Mouse (Mus musculus) limb, embryonic 10.5 days (tissue): Measurements from ENCODE around the gene Rgs7bp. TPM values are rescaled to one million over a fixed set of nuclear protein-coding genes. Genes with fewer than 3 reads are reported as not detected.

Experiments
- DNase-seq: peaks from one replicate; pipeline ENCODE4 v3.0.0-alpha.2; 2017; ENCODE audit warnings: low spot score
- H3K27ac ChIP-seq: fragments of 300-500 bp; sonication (generic); 2 replicates; pipeline ENCODE4 v1.5.1; 2016; ENCODE audit warnings: mild to moderate bottlenecking
- H3K27me3 ChIP-seq: fragments of 300-500 bp; sonication (generic); 2 replicates; pipeline ENCODE4 v1.6.1; 2016; ENCODE audit warnings: low read depth, mild to moderate bottlenecking; ENCODE audit not compliant: poor library complexity, severe bottlenecking
- H3K36me3 ChIP-seq: fragments of 300-500 bp; sonication (generic); 2 replicates; pipeline ENCODE4 v1.6.1; 2016; ENCODE audit warnings: mild to moderate bottlenecking, moderate library complexity
- H3K4me1 ChIP-seq: fragments of 300-500 bp; sonication (generic); 2 replicates; pipeline ENCODE4 v1.6.1; 2016
- H3K4me3 ChIP-seq: fragments of 300-500 bp; sonication (generic); 2 replicates; pipeline ENCODE4 v1.5.1; 2016; ENCODE audit warnings: mild to moderate bottlenecking, moderate library complexity
- H3K9me3 ChIP-seq: fragments of 300-500 bp; sonication (generic); replicated peaks from 2 replicates; pipeline ENCODE4 v1.6.1; 2016; ENCODE audit warnings: mild to moderate bottlenecking
- WGBS: fragments of 180-500 bp; shearing (Covaris S2); methylation state at CpG from one replicate; pipeline ENCODE4 v1.1.7; 2016; 5-methylcytosine and 5-hydroxymethylcytosine counted together
- polyA plus RNA-seq: library from polyadenylated mRNA; unstranded; fragments of >200 nt; fragmentation: Nextera tagmentation; extraction: Ambion mirVana; gene quantifications from 2 replicates; pipeline ENCODE4 v1.2.1, GENCODE M21; 2016

Rgs7bp gene
- 0.21 and 0.24 TPM in 2 replicates for polyA plus RNA-seq

- peaks cover 53% of the 10 kb centered on the region for H3K27me3 ChIP-seq
- H3K27ac ChIP-seq: peak within 1 kb of the TSS; percentile 70
- peaks cover 16% of the 10 kb centered on the region for H3K4me1 ChIP-seq
Measured at GRCm38 (mm10) chr13:105054181-105054940, at the start of gene Rgs7bp. Rgs7bp (minus strand) TSS chr13:105054930.

GRCm38 (mm10) chr13:105104385-105104784, 49.7 kb upstream of the Rgs7bp start:
- DNase-seq: no peak
- WGBS: 80% methylated on average over 2 of the region's 2 CpGs
- no peaks in the 10 kb centered on the region for H3K9me3 ChIP-seq

More at GRCm38 (mm10) chr13:105054181-105054940, at the start of gene Rgs7bp:
- peak; percentile 82 for DNase-seq
- Histone ChIP-seq H3K4me3 (peak within 1 kb of the TSS; percentile 70), H3K9me3 (no peaks in the 10 kb centered on the region), H3K36me3 (no peaks in the 10 kb centered on the region)
- WGBS: under 1% methylated on average over 73 of the region's 75 CpGs

DNA sequence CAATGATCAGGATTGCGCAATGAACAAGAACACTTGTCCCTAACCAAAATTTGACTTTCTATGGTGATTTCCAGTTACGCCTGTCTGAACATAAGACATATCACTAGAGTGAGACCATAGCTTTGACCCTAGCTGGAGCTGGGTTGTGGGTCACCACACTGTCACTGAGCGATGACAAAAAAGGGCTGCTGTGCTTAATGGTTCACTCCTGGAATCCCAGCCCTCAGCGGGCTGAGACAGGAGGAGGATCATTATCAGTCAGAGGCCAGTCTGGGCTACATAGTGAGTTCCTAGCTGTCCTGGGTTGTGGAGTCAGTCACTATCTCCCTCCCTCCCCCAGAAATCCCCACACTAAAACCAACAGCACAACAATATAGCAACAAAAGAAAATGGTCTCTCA, 46.0 kb upstream of the Rgs7bp start:
- H3K9me3 ChIP-seq: no peaks in the 10 kb centered on the region
- WGBS: 80% methylated on average over 4 of the region's 4 CpGs

More at GRCm38 (mm10) chr13:105104385-105104784, 49.7 kb upstream of the Rgs7bp start:
- Histone ChIP-seq H3K27me3 (no peaks in the 10 kb centered on the region), H3K27ac (no peak overlapping the region), H3K36me3 (no peaks in the 10 kb centered on the region), H3K4me1 (no peaks in the 10 kb centered on the region), H3K4me3 (no peak overlapping the region)

DNA sequence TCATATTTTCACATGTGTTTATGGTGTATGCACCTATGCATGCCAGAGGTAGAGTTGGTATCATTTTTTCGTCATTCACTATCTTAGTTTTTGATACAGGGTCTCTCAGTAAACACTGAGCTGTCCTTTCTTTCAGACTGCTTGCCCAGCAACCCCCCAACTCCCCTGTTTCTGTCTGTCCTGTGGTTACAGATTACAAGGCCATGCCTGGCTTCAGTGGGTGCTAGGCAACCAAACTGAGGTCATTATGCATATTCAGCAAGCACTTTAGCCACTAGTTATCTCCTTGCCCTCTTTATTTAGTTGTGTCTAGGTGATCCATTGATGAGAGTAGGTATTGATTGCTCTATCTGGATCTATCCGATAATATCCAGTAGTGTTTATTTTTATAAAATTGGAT, 41.6 kb upstream of the Rgs7bp start:
- H3K4me1 ChIP-seq: no peaks in the 10 kb centered on the region
- H3K36me3 ChIP-seq: no peaks in the 10 kb centered on the region
- H3K9me3 ChIP-seq: no peaks in the 10 kb centered on the region
- no peaks in the 10 kb centered on the region for H3K27me3 ChIP-seq
- no peak for DNase-seq
- H3K27ac ChIP-seq: no peak overlapping the region
- H3K4me3 ChIP-seq: no peak overlapping the region
- WGBS: 82% methylated on average over 2 of the region's 2 CpGs

More for the DNA sequence above, 46.0 kb upstream of the Rgs7bp start:
- Histone ChIP-seq H3K4me3 (no peak overlapping the region), H3K36me3 (no peaks in the 10 kb centered on the region), H3K27ac (no peak overlapping the region), H3K4me1 (no peaks in the 10 kb centered on the region), H3K27me3 (no peaks in the 10 kb centered on the region)
- DNase-seq: no peak

- 90% methylated on average over 3 of the region's 3 CpGs for WGBS
- Histone ChIP-seq H3K27me3 (no peaks in the 10 kb centered on the region), H3K9me3 (no peaks in the 10 kb centered on the region), H3K4me1 (no peaks in the 10 kb centered on the region), H3K36me3 (no peaks in the 10 kb centered on the region), H3K4me3 (no peak overlapping the region), H3K27ac (no peak overlapping the region)
- DNase-seq: no peak
Measured at GRCm38 (mm10) chr13:105089276-105089675, 34.5 kb upstream of the Rgs7bp start.

- no peak for DNase-seq
- Histone ChIP-seq H3K4me3 (no peak within 1 kb of the TSS), H3K27me3 (no peaks in the 10 kb centered on the region), H3K36me3 (no peaks in the 10 kb centered on the region), H3K9me3 (no peaks in the 10 kb centered on the region), H3K4me1 (no peaks in the 10 kb centered on the region), H3K27ac (no peak within 1 kb of the TSS)
- WGBS: 89% methylated on average over 10 of the region's 10 CpGs
Measured at GRCm38 (mm10) chr13:105081862-105082261, 27.1 kb upstream of the Rgs7bp start, which contains the start of gene 4933425L06Rik. 4933425L06Rik (plus strand) TSS chr13:105082122.

DNA sequence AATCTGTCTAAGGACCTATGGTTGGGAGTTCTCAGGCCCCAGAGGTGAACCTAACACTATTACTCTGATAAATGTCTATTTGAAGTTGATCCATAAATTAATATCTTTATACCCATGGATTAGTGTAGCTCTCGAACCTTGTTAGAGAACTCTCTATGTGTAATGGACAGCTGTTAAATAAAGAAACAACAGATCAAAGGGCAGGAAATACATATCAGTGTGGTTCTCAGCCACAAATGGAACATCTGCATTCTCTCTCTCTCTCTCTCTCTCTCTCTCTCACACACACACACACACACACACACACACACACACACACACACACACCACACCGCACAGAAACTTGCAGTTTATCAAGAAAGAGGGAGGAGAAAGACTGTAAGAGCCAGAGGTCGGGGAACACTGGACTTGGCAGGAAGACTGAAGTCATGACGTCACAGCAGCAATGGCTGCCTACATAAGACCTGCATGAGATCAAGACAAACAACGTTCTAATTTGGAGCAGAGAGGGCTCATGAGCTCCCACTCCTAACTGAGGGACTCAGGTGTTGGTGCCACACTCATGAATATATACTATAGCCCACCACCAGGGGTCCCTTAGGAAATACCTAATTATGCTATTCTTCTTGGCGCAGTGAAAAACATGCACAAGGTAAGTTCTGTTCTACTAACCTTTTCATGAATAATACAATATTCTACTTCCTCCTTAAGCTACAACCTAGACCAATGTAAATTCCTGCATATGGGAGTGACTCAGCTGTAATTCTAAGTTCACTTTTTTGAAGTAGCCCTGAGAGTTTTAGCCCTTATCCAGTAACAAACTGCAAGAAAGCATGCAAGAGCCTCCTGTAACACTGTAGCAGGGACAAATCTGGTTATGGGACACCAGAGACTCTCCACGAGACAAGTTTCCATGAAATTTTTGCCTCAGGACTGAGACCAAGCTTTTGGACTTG, 12.4 kb upstream of the Rgs7bp start:
- Histone ChIP-seq H3K36me3 (no peaks in the 10 kb centered on the region), H3K27ac (no peak overlapping the region), H3K4me3 (no peak overlapping the region), H3K4me1 (no peaks in the 10 kb centered on the region), H3K9me3 (no peaks in the 10 kb centered on the region), H3K27me3 (no peaks in the 10 kb centered on the region)
- WGBS: 81% methylated on average over 7 of the region's 7 CpGs
- DNase-seq: no peak

DNA sequence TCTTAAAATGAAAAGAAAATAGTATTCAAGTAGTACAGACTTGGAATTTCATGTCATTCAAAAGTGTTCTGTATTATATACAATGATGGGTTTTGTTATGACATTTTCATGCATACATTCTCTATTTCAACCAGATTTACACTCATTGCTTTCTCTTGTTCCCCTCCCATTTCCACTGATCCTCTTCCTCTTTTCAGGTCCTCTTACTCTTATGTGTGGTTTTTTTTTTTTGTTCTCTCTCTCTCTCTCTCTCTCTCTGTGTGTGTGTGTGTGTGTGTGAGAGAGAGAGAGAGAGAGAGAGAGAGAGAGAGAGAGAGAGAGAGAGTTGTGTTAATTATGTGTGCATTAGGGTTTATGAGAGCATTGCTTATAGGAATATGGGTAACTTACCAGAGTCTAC, 11.4 kb upstream of the Rgs7bp start:
- Histone ChIP-seq H3K9me3 (no peaks in the 10 kb centered on the region), H3K36me3 (no peaks in the 10 kb centered on the region), H3K27ac (no peak overlapping the region), H3K4me3 (no peak overlapping the region), H3K4me1 (no peaks in the 10 kb centered on the region), H3K27me3 (no peaks in the 10 kb centered on the region)
- no peak for DNase-seq

DNA sequence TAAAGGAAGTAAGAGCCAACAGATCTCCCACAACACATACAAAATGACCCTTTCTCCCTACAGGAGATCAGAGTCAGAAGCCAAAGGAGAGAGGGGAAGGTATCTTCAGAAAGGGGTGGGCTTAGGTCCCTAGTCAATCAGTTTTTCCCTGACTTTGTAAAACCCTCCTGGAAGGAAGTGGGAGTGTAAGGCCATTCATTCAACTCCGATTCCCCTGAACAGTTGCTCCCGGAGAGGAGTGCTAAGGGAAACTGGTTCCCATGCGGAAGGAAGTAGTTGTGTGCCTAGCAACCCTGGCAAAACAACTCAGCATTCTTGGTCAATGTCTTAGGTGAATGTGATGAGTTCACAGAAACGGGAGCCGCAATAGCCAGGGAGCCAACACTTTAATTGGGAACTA, 644 bp upstream of the Rgs7bp start:
- no peak overlapping the region for H3K27ac ChIP-seq
- no peak for DNase-seq

GRCm38 (mm10) chr13:105054941-105055309, 195 bp upstream of the Rgs7bp start:
- no peak overlapping the region for H3K27ac ChIP-seq
- DNase-seq: peak; percentile 38

More for the DNA sequence above, 644 bp upstream of the Rgs7bp start:
- H3K4me1 ChIP-seq: peaks cover 16% of the 10 kb centered on the region
- H3K4me3 ChIP-seq: peak overlapping the region; percentile 70
- H3K36me3 ChIP-seq: no peaks in the 10 kb centered on the region
- H3K27me3 ChIP-seq: peaks cover 53% of the 10 kb centered on the region
- H3K9me3 ChIP-seq: no peaks in the 10 kb centered on the region
- WGBS: 25% methylated on average over 5 of the region's 5 CpGs

GRCm38 (mm10) chr13:105053618-105054017, 1.1 kb downstream of the Rgs7bp start:
- peak overlapping the region; percentile 70 for H3K4me3 ChIP-seq
- DNase-seq: peak; percentile 39
- under 1% methylated on average over 12 of the region's 12 CpGs for WGBS
- H3K36me3 ChIP-seq: no peaks in the 10 kb centered on the region
- H3K4me1 ChIP-seq: peaks cover 16% of the 10 kb centered on the region
- peaks cover 53% of the 10 kb centered on the region for H3K27me3 ChIP-seq
- H3K27ac ChIP-seq: no peak overlapping the region
- H3K9me3 ChIP-seq: no peaks in the 10 kb centered on the region

More at GRCm38 (mm10) chr13:105054941-105055309, 195 bp upstream of the Rgs7bp start:
- H3K27me3 ChIP-seq: peaks cover 53% of the 10 kb centered on the region
- WGBS: 3% methylated on average over 8 of the region's 8 CpGs
- no peaks in the 10 kb centered on the region for H3K9me3 ChIP-seq
- peaks cover 16% of the 10 kb centered on the region for H3K4me1 ChIP-seq
- H3K36me3 ChIP-seq: no peaks in the 10 kb centered on the region
- peak overlapping the region; percentile 70 for H3K4me3 ChIP-seq

DNA sequence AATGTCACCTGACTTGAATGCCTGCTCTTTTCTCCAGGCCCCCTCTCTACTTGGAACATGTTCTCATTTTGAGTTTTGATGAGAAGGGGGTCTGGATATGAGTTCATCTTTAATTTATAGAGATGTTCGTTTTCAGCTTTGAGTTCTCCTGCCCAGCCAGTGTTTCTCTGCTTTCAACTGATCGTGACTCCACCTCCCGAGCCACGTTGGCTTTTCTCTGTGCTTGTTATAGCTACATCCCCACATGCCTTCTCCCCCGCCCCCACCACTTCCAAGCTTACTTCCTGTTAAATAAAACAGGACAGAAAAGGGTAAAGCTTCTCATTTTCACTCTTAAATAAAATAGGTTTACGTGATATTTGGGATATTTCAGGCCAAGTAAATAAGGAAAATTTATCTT, 3.3 kb downstream of the Rgs7bp start:
- H3K27ac ChIP-seq: no peak overlapping the region
- no peak overlapping the region for H3K4me3 ChIP-seq
- DNase-seq: no peak
- 53% methylated on average over 6 of the region's 6 CpGs for WGBS
- H3K4me1 ChIP-seq: peaks cover 16% of the 10 kb centered on the region
- H3K36me3 ChIP-seq: no peaks in the 10 kb centered on the region
- H3K9me3 ChIP-seq: no peaks in the 10 kb centered on the region
- peaks cover 46% of the 10 kb centered on the region for H3K27me3 ChIP-seq

DNA sequence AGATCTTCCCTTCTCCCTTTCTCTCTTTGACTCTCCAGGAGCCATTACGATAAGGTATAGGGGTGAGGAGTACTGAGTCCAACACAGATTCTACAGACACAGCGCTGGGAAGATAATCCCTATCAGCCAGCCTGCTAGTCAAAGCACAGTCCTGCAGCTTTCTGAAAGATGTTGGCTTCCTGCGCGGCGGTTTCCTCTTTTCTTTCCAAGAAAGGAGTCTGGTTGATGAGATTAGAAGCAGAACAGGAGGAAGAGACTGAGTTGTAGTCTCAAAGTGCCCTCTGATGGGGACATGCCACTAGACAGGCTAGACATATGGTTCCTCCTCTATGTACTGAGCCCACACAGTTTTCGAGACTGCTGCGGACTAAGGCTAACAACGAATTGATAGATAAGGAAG, 6.1 kb downstream of the Rgs7bp start:
- DNase-seq: no peak
- Histone ChIP-seq H3K9me3 (no peaks in the 10 kb centered on the region), H3K4me1 (peaks cover 3% of the 10 kb centered on the region), H3K27ac (no peak overlapping the region), H3K27me3 (peaks cover 19% of the 10 kb centered on the region), H3K4me3 (no peak overlapping the region), H3K36me3 (no peaks in the 10 kb centered on the region)
- WGBS: 80% methylated on average over 8 of the region's 8 CpGs
